Mouse (Mus musculus) adrenal gland, adult 18-20 months (tissue): ENCODE measurements around the gene Obscn. TPM values are rescaled to one million over a fixed set of nuclear protein-coding genes. Genes with fewer than 3 reads are reported as not detected.
A peak's percentile ranks its signal among the peaks of the same experiment; 100 is the strongest.

Experiments used
- DNase-seq, 2 experiments: peaks; one replicate each; pipeline ENCODE4 v3.0.0; 2021 to 2022; ENCODE audit warnings: low spot score in 2 of 2
- total RNA-seq, 2 experiments: library from RNA; stranded (reverse); gene quantifications; 1 replicate in 1 of 2; 2 replicates in 1 of 2; pipeline ENCODE4 v1.2.3; 2021

The Obscn gene
- total RNA-seq, 2 experiments from 2014 or later = 0.99 to 2.4 TPM

GRCm38 (mm10) chr11:59068433-59068832 lies 67.8 kb downstream of the Obscn start:
- no peak for DNase-seq

DNA sequence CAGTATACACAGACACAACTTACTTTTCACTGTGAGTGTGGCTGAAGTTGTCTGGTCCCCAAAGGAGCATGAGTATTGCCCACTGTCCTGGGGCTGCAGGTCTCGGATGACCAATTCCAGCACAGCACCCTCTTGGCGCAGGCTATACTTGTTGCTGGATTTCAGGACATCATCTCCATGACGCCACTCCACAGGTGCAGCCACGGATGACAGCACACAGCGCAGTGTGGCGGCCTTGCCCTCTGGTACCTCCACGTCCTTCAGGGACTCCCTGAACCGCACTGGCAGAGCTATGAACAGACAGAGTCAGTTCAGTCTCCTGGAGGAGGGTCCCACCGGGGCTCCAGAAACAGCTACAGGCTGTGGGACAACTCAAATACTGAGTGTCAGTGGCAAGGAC lies 68.3 kb downstream of the Obscn start:
- no peak for DNase-seq

GRCm38 (mm10) chr11:59058025-59058424 lies 78.2 kb downstream of the Obscn start:
- DNase-seq = no peak

GRCm38 (mm10) chr11:59051031-59051430 lies 85.2 kb downstream of the Obscn start:
- no peak for DNase-seq

DNA sequence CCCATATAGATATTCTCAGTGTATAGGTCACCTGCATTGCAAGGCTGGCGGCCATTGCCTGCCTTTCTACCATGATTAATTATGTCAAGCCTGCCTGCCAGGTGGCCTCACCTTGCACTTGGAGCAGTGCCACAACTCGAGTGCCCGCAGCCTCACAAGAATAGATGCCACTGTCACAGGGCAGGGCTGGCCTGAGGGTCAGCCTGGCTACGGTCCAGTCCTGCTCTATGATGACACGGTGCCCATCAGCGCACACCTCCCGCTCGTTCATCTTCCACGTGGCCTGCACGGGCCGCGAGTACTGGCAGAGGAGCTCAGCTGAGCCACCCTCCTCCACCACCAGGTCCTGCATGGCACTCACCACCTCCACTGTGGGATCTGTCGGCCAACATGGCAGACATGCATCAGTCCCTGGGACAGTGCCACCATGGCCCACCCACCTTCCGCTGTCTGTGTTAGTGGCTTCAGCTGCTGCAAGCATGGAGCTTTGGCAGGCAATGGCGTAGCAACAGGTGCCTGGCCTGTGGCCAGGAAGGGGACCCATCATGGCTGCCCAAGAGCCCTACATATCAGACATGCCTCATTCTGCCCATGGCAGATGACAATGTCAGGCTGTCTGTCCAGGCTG lies 91.4 kb downstream of the Obscn start:
- DNase-seq = no peak

- no peak for DNase-seq
These were observed 107.2 kb downstream of the Obscn start for GRCm38 (mm10) chr11:59029003-59029402.

GRCm38 (mm10) chr11:59026411-59026810 lies 109.8 kb downstream of the Obscn start:
- DNase-seq = no peak

DNA sequence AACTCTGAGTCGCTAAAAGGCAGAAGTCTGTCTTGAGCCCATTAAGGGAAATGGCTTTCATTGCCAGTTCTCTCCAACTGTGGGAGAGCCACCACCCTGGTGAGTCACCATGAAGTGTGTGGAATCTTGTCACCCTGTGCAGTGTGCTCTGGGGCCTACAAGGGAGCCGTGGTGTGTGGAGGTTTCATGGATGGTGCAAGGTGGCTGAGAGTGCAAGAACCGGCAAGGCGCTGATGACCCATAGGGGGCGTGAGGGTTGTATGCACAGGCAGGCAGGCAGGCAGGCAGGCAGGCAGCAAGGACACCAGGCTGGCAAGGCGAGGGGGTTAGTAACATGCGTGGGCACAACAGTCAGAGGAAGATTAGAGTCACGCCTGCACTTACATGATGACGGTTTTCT lies 121.2 kb downstream of the Obscn start:
- DNase-seq = peak; percentile 57

DNA sequence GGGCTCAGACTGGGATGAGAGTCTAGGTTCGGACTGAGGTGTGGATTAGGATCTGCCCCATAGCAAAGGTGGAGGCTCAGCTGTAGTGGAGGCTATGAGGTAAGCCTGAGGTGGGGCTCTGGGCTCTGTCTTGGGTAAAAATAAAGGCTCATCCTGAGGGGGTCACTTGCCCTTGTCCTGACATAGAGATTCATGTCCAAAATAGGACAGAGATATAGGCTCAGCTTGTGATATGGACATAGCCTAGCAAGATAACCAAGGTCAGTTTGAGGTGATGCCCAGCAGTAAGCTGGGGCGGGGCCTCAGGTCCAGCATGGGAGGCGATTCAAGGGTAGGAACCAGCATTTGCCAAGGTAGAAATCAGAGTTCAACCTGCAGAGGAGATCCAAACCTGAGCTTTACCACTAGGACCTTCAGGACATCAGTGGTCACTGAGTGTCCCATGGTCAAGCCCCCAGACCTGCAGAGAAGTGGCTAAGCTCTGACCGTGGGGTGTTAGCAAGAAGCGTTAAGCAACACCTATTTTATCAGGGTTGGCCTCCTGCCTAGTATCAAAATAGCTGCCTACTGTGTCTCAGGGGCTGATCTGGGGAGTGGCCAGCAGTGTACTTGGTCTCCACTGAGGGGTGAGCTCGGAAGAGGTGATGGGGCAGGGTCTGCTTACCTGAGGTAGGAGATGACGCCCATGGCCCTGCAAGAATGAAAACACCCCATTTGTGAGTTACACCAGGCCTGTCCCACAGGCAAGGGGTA lies 133.7 kb downstream of the Obscn start:
- no peak for DNase-seq

GRCm38 (mm10) chr11:59000635-59001034 lies 135.6 kb downstream of the Obscn start:
- DNase-seq = no peak

GRCm38 (mm10) chr11:58999830-59000229 lies 136.4 kb downstream of the Obscn start:
- DNase-seq = no peak

DNA sequence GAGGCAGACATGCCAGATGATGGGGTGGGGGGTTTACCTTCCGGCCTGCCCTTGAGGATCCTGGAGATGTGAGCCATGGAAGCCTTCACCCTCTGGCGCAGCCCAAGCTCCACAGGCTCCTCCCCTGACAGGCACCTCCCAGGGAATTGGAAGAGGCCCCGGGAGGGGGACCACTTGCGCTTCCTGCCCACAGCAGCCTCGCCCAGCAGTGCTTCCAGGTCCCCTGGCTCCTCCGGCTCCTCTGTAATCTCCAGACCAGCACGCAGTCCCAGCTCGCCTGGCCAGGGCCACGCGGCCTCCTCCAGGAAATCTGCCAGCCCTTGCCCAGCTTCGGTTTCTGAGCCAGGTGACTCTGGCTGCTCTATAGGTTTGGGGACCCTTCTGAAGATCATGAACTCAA lies 137.0 kb downstream of the Obscn start:
- DNase-seq = no peak

GRCm38 (mm10) chr11:58997541-58997940 lies 138.7 kb downstream of the Obscn start:
- DNase-seq = no peak

GRCm38 (mm10) chr11:58995807-58996370 lies 140.3 kb downstream of the Obscn start:
- DNase-seq = no peak

DNA sequence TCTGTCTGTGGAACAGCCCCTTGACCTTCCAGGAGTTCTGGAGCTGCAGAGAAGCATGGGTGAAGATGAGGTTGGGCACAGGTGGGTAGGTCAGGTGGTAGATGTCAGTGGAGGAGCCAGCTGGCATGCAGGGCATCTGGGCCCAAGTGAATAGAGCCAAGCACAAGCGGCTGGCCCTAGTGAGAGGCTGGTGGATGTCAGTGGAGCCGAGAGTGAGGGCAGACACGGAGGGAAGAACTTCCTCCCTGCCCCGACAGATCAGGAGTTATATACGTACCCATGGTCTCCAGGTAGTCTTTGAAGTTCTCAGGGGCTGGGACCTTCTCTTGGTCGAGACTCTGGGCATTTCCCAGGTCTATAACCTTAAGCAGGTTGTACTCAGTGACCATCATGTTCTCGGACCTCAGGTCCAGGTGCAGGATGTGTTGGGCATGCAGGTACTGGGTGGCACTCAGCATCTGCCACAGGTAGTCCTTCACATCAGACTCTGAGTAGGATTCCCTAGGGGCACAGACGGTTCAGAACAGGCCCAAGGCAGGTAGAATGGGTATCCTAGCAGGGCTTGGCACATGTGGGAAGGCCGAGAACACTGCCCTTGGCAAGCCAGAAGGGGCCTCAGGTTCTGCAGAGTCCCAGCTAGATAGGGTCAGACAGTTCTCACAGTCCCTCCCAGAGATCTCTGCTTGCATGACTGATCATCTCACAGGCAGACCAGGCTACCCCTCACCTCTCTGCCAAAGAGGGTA lies 141.0 kb downstream of the Obscn start:
- no peak for DNase-seq

GRCm38 (mm10) chr11:58994337-58994826 lies 141.8 kb downstream of the Obscn start:
- no peak for DNase-seq

- DNase-seq = no peak
These were observed 143.0 kb downstream of the Obscn start for GRCm38 (mm10) chr11:58993091-58993670.

GRCm38 (mm10) chr11:58991911-58992310 lies 144.3 kb downstream of the Obscn start:
- no peak for DNase-seq

DNA sequence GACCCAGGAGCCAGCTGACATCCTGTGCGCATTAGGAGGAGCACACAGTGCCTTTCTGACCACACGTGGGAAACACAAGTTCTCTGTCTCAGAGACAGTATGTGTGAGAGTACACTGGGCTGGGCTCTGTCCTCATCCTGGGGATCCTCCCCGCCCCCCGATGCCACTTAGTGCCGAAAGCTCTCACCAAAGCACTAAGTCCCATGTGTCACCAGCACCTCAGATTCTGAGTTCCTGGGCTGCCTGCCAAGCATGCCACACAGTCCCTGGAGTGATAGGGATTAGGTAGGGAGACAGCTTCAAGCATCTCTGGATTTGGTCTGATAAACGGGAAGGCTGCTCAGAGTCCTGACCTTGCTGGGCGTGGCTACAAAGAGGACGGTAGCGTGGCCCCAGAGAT lies 145.4 kb downstream of the Obscn start:
- DNase-seq = no peak

DNA sequence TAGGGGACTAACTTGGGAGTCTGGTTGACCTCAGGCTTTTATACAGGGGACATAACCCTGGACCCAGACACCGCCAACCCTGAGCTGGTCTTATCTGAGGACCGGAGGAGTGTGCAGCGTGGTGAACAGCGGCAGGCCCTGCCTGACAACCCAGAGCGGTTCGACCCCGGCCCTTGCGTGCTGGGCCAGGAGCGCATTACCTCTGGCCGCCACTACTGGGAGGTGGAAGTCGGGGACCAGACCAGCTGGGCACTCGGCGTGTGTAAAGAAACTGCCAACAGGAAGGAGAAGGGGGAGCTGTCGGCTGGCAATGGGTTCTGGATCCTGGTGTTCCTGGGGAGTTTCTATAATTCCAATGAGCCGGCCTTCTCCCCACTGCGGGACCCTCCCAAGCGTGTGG lies 146.1 kb downstream of the Obscn start:
- no peak for DNase-seq

GRCm38 (mm10) chr11:58989166-58989565 lies 147.0 kb downstream of the Obscn start:
- no peak for DNase-seq
